Mouse (Mus musculus): Measurements from ENCODE around the gene Slc35e1.
A peak's percentile ranks its signal among the peaks of the same experiment; 100 is the strongest.

Gene Slc35e1

GRCm38 (mm10) chr8:72491680-72492621 lies at the start of gene Slc35e1:
Gene Slc35e1 (minus strand): TSS chr8:72492614.
- DNase-seq (ENCODE audit: low spot score) = peak; percentile 12

GRCm38 (mm10) chr8:72539234-72539633 lies 46.8 kb upstream of the Slc35e1 start:
- no peak for DNase-seq (ENCODE audit: low spot score)

GRCm38 (mm10) chr8:72534888-72535287 lies 42.5 kb upstream of the Slc35e1 start:
- DNase-seq (ENCODE audit: low spot score) = no peak

GRCm38 (mm10) chr8:72532103-72532502 lies 39.7 kb upstream of the Slc35e1 start:
- DNase-seq (ENCODE audit: low spot score) = no peak

- DNase-seq (ENCODE audit: low spot score) = no peak
Measured at GRCm38 (mm10) chr8:72521888-72522287, 29.5 kb upstream of the Slc35e1 start.

- DNase-seq (ENCODE audit: low spot score) = no peak
Measured at GRCm38 (mm10) chr8:72517421-72517988, 25.1 kb upstream of the Slc35e1 start.

GRCm38 (mm10) chr8:72513158-72513557 lies 20.7 kb upstream of the Slc35e1 start:
- no peak for DNase-seq (ENCODE audit: low spot score)

GRCm38 (mm10) chr8:72512648-72513047 lies 20.2 kb upstream of the Slc35e1 start:
- DNase-seq (ENCODE audit: low spot score) = no peak

- no peak for DNase-seq (ENCODE audit: low spot score)
Measured at GRCm38 (mm10) chr8:72507505-72507904, 15.1 kb upstream of the Slc35e1 start.

GRCm38 (mm10) chr8:72504637-72505314 lies 12.4 kb upstream of the Slc35e1 start:
- no peak for DNase-seq (ENCODE audit: low spot score)

- no peak for DNase-seq (ENCODE audit: low spot score)
Measured at GRCm38 (mm10) chr8:72504137-72504536, 11.7 kb upstream of the Slc35e1 start.

GRCm38 (mm10) chr8:72500521-72500931 lies 8.1 kb upstream of the Slc35e1 start:
- DNase-seq (ENCODE audit: low spot score) = no peak

- no peak for DNase-seq (ENCODE audit: low spot score)
Measured at GRCm38 (mm10) chr8:72499521-72500284, 7.3 kb upstream of the Slc35e1 start.

- no peak for DNase-seq (ENCODE audit: low spot score)
Measured at GRCm38 (mm10) chr8:72498527-72498926, 6.1 kb upstream of the Slc35e1 start.

GRCm38 (mm10) chr8:72497911-72498310 lies 5.5 kb upstream of the Slc35e1 start:
- DNase-seq (ENCODE audit: low spot score) = no peak

- no peak for DNase-seq (ENCODE audit: low spot score)
Measured at GRCm38 (mm10) chr8:72496217-72496616, 3.8 kb upstream of the Slc35e1 start.

- no peak for DNase-seq (ENCODE audit: low spot score)
Measured at GRCm38 (mm10) chr8:72495411-72496111, 3.1 kb upstream of the Slc35e1 start.

- DNase-seq (ENCODE audit: low spot score) = no peak
Measured at GRCm38 (mm10) chr8:72493381-72493780, 967 bp upstream of the Slc35e1 start.

- peak; percentile 100 for DNase-seq (ENCODE audit: low spot score)
Measured at GRCm38 (mm10) chr8:72492622-72493081, 238 bp upstream of the Slc35e1 start.

GRCm38 (mm10) chr8:72491017-72491416 lies 1.4 kb downstream of the Slc35e1 start:
- DNase-seq (ENCODE audit: low spot score) = no peak

- DNase-seq (ENCODE audit: low spot score) = no peak
Measured at GRCm38 (mm10) chr8:72487014-72487413, 5.4 kb downstream of the Slc35e1 start.

All from urinary bladder, postnatal 14 days (tissue).